Mouse (Mus musculus) yolk sac, embryonic 10.5 days (tissue): ENCODE data around the gene Ubtd2.

Source experiments
- DNase-seq: peaks from one replicate; pipeline ENCODE4 v3.0.0-alpha.2; 2017; ENCODE audit warnings: low spot score

Ubtd2 gene

DNA sequence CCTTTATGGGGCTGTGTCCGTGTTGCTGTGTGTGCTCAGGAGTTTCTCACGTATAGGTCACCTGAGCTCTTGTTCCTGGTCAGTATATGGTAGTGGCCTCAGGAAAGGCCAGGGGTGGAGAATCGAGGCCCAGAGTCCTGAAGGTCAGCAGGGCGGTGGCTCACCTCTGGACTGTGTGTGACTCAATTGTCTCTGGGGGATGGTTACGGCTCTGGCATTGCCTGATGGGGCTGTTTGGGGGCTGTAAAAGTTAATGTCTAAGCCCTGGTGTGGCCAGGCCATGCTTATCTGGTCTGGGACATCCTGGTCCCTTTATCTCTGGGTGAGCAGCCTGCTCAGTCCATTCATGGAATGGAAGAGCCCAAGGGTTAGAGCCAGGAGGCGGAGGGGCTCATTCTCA is 111.0 kb downstream of the Ubtd2 start:
- peak; percentile 92 for DNase-seq
